Mouse (Mus musculus): ENCODE results near the gene Lrch1. TPM values are rescaled to one million over a fixed set of nuclear protein-coding genes. Genes with fewer than 3 reads are reported as not detected.

The Lrch1 gene
- polyA plus RNA-seq (2012; ENCODE audit: low replicate concordance) = 8.0 and 26.8 TPM in 2 replicates

GRCm38 (mm10) chr14:74947376-74948013 lies at the start of gene Lrch1:
Gene Lrch1 (minus strand): TSS chr14:74947876.

DNA sequence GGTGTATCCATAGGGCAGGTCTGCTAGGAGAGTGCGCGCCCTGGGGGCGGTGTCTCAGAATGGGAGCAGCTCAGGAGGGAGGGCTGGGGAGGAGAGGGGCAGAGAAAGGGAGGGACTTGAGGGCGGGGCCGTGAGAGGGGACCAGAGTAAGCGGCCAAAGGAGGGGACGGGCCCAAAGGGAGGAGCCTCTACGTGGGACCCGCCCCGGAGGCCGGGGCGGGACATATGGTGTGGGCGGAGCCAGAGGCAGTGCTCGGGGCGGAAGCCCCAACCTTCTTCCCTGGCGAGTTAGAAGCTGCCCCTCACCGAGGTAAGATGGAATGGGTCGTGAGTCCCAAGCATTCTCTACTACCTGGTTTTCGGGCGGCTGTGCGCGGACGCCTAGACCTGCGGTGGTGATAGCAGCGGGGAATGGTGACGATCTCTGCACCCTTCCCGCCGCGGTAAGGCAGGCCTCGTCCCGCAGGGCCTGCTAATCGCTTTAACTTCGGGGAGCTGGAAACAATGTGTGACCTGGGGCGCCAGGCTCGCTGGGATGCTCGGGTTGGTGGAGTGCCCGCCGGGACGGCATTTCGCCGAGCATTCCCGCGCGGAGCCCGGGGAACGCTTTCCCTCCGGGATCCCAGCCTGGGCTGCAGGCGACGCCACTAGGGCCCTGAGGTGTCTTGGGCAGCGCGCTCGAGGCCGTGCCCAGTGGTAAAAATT lies 215.4 kb downstream of the Lrch1 start, which contains the start of gene Esd:
TSS of gene Esd (plus strand) at position 219 of the 705 bp plus-strand sequence.

Other genes with a start within 250 kb of the Lrch1 start
- 3.4 and 12.7 TPM in 2 replicates for gene Esd, start 215.6 kb downstream of the Lrch1 start, polyA plus RNA-seq (2012; ENCODE audit: low replicate concordance)
- 0.47 and 0.48 TPM in 2 replicates for gene Rubcnl, start 68.2 kb upstream of the Lrch1 start, polyA plus RNA-seq (2012; ENCODE audit: low replicate concordance)
- gene Lrrc63, start 183.0 kb upstream of the Lrch1 start, polyA plus RNA-seq (2012; ENCODE audit: low replicate concordance) = not detected in 2 replicates
- gene Lcp1, start 183.2 kb upstream of the Lrch1 start, polyA plus RNA-seq (2012; ENCODE audit: low replicate concordance) = 5.7 and 15.0 TPM in 2 replicates